Mouse (Mus musculus) kidney, postnatal 14 days (tissue): Measurements from ENCODE around the gene Efnb3.

Experiments used
- DNase-seq: peaks from one replicate; pipeline ENCODE4 v3.0.0; 2022; ENCODE audit warnings: mixed read lengths

Efnb3 gene

DNA sequence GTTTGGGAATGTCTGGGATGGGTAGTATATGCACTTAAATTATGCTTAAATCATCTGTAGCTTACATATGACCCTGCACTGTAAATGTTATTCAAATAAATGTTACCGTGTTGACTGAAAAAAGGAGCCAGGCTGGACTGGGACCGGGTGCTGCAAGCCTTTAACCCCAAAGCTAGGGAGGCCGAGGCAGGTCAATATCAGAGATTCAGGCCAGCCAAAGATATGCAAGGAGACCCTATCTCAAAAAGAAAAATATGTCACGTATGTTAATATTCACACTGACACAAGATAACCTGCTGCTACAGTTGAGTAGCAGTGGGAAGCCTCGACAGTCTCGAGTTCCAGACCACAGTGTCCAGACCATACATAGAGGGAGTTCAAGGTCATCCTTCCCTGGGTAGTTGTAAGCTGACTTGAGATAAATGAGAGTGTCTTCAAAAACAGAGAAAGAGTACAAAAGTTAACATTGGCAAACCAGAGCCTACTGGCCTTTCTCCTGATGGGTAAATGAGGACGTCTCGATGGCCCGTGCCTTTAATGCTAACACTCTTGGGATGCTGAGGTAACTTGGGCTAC is 22.3 kb upstream of the Efnb3 start:
- no peak for DNase-seq

DNA sequence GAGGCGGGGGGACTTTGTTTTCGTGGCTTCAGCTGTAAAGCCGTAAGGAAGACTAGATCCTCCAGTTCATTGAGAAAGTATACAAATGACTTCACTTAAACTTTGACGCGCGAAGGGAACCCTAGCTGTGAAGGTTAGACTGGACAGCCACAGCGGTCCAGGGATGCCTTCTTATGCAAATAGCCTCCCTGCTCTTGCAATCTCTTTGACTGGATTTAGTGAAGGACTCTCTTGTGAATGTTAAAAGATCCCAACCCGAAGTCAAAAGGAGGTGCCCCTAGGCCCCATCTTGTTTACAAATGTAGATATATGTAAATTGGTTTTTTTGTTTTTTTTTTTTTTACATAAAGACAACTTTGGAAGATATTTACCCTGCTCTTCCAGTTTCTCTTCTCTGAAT is 21.8 kb upstream of the Efnb3 start:
- DNase-seq, result no peak

DNA sequence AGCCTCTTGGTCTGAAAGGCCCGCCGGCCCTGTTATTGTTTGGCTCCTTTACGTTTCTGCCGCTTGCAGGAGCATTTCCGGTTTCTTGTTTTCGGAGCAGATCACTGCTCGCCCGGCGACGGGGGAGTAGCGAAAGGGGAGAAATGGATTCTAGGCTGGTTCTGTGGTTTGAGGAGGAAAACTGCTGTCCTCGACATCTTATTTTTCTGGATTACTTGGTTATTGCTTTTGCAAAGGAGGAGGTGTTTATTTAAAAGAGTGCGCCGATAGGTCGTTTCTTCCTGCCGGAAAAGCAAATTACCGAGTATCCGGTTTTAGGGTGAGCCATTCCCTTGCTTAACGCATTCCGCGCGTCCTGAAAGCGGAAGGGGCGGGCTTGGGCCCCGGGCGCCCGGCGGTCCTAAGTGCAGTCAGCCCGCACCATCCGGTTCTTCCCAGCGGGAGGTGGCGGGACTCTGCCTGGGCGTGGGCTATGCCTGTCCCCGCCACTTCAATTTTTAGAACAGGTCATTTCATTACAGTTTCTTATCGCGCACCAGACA is 21.2 kb upstream of the Efnb3 start:
- peak; percentile 95 for DNase-seq

DNA sequence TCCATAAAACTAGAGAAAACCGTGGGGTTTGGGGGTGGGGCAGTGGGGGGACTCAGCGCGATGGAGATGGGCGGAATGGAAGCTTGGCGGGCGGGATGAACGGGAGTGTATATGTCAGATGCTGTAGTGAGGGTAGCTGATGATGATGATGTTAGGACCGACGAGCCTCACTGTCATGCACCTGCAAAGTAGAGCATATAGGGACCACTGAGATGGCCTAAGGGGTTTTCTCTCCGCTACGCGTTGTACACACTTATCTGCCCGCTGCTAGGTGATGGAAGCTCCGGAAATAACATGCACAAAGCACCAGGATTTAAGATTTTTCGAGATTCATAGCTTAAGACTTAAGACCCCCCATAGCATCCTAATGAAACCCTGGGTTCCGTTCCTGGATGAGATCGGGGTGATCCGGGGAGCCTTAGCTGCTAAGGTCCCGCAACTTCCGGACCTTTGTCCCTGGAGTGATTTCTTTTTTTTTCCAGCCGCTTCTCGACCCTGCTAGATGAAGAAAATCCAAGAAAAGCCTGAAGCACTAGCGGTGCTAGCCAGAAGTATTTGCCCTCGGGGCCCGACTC is 20.7 kb upstream of the Efnb3 start:
- no peak for DNase-seq

DNA sequence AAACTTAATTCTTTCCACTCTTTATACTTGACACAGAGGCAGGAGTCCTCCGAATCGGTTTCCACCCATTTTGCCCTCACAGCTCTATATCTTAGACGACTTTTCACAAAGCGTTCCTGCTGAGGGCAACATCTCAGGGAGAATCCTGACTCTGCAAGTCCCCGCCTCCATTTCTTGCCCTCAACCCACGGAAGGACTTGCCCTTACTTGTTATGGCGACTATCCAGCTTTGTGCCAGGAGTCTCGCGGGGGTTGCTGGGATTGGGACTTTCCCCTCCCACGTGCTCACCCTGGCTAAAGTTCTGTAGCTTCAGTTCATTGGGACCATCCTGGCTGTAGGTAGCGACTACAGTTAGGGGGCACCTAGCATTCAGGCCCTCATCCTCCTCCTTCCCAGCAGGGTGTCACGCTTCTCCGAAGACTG is 20.1 kb upstream of the Efnb3 start, which contains the start of the genes Wrap53 and Trp53:
Gene Wrap53, minus strand, starts transcription at position 165 of the 424 bp plus-strand sequence.
Gene Trp53, plus strand, starts transcription at position 269 of the 424 bp plus-strand sequence.
- DNase-seq, result peak; percentile 96

DNA sequence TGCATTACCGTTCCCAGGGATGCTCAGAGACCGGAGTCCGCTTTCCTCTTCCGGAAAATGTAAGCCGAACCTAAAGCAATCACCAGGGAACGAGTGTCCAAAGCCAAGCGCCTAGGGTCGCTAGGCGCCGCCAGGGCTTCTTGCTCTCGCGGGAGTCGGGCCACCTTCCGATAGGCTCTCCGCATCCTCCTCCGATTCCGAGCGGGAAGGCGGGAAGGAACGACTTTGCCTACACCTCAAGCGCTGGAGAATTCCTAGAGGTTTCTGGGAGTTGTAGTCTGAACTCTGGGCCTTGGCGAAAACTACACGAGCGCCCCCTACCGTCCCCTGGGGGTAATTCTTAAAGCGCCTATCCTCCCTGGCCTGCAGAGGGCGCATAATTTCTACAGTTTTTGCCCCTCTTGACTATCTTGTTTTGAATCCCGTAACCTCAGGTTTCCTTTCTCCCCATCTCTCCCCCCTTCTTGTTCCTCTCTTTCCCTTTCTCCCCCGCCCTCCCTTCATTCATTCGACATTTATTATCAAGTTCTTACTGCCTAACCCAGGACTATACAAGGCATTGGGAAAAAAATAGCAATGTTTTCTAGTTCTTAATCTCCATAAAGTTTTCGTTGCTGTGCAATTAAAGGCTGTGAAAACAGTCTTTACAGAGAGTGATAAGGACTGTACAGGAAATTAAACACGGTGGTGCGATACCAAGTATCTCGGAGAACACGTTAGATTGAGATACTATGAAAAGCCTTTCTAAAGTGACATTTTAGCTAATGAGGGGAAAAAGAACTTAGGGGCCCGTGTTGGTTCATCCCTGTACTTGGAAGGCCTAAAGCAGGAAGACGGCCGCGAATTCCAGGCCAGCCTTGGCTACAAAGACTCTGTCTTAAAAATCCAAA is 19.4 kb upstream of the Efnb3 start:
- peak; percentile 98 for DNase-seq

DNA sequence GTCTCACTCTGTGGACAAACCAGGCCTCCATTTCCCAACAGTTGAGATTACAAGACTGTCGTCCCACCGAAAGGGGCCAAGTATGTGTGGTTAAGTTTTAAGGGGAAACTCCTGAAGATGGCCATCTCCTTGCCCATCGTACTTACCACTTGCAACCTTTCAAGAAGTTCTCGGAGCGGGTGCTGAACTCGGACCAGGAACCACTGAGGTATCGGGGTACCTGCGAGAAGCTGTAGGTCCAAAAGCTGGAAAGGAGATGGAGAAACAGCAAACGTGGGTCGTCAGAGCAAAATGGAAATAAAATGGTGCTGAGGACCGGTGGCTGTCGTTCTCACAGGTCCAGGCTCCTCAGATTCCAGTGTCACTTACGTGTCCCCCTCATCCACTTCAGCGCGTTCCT is 18.3 kb upstream of the Efnb3 start:
- DNase-seq, result no peak

DNA sequence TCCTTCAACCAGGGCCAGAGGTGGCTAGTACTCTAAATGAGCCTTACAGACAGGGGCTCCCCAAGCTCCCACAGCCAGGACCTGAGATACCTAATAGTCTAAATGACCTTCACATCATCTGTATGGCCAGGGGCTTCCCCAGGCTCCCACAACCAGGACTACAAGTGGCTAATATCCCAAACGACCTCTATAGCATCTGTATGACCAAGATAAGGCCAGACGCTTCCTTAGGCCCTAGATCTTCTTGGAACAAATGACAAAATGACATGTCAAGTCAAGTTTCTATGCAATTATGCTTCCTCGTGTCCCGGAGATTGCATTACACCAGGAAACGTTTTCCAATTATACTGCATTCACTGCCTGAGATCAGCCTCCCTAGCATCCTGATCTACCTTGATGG is 16.3 kb upstream of the Efnb3 start:
- DNase-seq, result no peak

DNA sequence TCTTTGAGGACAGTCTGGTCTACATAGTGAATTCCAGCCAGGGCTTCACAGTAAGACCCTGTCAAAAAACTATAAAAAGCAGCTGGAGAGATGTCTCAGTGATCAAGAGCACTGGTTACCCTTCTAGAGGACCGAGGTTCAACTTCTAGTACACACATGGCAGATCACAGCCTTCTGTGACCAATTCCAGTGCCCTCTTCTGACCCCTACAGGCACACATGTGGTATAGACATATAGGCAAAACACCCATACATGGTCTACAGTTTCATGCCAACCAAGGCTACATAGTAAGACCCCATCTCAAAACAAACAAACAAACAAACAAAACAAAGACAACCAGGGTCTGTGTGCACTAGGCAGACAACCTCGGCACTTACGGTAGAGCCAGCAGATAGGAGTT is 15.2 kb upstream of the Efnb3 start:
- peak; percentile 28 for DNase-seq

DNA sequence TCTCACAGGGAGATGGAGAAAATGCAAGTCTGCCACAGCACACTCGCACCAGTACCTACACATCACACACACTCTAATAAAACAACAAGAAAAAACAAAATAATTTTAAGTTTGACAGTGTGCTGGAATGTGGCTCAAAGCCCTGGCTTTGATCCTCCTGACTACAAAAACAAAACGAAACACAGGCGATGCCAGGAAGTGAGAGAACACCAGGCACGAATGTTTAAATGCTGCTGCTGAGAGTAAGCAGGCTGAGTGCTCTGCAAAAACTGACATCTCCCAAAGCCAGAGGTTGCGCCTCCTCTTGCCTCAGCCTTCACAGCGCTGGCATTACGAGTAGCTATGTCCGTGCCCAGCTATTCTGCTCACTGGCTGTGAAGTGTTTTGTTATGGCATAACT is 5.1 kb upstream of the Efnb3 start:
- DNase-seq, result no peak

DNA sequence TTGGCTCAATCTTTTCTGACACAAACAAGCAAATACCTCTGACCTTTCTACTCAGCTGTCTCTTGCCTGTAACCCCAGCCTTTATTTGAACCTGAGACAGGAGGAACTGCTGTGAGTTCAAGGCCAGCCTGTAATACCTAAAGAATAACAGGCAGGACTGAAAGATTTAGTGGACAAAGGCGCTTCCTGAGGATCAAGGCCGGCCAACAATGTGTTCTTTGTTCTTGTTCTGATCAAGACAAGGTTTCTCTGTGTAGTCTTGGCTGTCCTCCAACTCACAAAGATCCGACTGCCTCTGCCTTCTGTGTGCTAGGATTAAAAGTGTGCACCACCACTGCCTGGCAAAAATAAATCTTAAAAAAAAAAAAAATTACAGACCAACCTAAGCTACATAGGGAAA is 4.4 kb upstream of the Efnb3 start:
- DNase-seq, result no peak

DNA sequence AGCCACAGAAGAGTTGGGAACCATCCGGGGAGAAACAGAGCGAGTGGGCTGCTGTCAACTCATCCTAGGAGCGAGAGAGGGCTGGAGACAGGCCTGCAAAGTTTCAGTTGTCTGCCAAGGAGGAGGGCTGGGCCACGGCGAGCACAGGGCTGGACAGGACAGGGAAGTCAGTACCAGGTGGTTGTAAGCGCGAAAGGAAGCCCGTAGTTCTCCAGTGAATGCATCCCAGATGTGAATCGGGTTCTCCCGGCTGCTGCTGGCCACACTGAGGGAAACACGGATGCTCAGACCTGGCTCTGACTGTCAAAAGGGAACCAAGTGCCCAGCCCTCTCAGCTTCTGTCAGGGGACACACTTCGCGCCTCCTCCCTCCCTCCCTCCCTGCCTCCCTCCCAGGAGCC is 3.4 kb upstream of the Efnb3 start:
- no peak for DNase-seq

DNA sequence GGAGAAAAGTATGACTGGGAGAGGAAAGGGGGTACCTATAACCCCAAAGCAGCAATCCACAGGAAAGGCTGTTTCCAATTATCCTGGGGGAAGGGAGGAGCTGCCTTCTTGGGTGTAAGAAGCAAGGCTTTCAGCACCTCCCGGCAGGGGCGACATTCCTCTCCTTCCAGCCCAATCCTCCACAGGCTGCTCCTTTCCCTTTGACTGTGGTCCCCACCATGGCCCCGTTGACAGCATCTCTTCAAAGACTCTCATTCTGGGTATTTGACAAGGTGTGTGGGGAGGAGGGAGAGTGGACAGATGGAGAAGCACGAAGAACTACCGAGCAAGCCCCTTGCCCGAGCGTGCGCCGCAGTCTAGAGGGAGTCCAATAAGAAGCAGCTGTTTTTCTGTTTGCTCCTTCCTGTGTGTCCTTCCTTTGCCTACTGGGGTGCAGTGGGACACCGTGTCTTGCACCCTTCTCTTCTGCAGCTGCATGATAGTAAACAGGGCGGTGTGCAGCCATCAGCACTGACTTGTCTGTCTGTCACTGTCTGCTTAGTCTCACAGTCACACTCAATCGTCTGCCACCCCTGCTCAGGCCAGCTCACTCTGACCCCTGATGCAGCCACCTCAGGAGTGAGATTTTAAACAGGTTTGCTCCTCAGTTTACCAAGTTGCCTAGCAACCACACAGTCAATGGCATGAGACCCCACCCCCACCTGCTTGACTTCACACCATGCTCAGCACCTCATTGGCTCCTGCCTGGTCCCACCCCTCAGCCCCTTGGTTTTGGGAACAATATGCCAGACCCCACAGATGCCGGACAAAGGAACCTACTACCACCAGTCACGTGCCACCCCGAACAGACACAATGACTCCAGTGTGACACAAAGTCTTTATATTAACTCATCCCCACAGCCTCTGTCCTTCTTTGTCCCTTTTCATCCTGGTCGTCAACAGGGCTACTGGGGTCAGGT is 1.2 kb upstream of the Efnb3 start:
- no peak for DNase-seq

DNA sequence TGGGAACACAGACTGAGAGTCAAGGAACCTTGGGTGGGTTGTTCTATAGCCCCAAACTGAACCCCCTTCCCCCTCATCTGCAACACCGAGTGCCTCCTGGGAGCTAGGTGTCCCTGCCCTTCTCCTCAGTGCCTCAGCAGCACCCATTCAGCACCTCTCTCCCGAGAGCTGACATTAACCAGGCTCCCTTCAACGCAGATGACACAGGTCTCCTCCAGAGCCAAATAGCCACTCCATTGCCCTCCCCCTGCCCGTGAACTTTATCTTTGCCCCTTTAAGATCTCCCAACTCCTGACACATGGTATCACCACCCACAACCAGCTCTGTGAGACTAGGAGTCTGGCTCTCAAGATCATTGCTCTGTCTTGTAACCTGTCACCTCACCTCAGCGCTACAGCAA is 822 bp downstream of the Efnb3 start:
- no peak for DNase-seq

DNA sequence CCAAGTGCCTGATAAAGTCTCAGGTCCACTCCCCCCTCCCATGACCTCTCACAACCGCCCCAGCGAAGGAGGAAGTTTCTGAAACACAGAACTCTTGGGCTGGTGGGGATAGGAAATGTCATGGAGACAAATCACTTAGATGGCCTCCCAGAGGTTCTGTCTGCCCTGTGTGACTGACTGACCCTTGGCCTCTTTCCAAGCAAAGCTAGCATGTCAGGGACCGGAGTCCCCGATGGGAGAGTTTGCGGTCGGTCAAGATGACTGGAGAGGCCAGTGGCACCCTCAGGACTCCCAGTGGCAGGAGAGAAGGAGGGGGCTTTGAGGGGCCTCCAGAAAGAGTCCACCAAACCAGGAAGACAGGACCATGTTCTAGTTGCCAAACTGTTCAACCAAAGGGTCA is 1.2 kb downstream of the Efnb3 start:
- peak; percentile 36 for DNase-seq

DNA sequence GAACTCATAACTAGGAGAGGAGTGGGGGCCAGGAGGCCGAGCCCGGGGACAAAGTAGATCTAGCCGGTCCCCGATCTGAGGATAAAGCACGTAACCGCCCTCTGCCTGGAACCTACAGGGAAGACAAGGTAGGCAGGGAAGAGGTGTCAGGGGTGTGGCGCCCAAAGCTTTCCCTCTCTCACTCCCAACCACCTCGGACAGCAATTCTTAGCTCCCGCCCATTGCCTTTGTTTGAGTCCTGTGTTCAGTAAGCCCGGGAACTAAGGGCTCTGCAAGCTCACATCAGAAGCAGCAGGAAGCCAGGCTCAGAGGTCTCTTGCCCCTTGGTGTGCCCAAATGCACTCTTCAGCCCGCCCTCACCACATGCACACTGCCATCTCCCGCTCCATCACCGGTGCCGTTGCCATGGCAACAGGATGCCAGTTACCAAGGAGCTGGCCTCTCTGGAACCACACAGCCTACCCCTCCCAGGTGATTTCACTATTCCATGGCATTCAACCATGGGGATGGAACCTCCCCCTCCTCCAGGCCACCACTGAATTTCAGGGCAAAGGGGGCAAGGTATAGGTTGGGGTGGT is 2.5 kb downstream of the Efnb3 start:
- DNase-seq, result no peak

DNA sequence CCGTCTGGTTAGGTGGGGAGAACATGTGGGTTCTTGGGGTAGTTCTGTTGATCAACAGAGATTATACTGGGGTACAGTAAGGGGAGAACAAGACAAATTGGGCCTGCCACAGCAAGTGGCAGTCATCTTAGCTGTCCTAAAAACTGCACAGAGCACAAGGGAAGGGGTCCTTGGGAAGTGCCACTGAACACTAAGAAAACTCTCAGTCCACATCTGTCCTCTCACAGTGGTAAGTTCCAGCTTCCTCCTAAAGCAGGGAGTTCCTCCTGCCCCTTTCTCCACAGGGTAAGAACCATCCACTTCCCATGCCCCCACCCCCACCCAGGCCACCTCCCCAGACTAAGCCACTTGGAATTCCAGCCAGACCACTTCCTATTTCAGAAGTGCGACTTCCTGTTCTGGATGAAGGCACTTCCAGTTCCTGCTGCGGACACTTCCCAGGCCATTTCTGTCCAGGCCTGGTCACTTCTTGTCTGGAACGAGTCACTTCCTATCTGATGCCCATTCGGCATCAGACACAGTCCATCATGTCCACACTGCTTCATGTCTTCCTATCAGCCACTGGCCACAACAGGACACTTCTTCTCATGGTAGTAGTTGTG is 5.4 kb downstream of the Efnb3 start:
- no peak for DNase-seq

DNA sequence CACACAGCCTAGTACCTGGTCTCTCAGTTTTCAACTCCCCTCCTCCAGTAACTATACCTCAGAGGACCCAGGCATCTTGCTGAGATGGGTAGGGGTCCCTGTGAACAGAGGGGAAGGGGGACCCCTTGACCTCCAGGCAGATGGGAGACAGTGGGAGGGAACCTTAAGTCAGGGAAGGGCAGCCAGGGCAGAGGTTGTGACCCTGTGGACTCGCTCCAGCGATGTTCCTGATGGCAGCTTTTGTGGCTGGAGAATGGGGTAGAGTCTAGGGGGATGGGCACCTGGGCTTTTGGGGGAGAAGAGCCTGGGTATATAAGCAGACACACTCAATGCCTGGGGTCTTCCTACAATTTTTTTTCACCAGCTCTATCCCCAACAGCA is 6.7 kb downstream of the Efnb3 start:
- no peak for DNase-seq

DNA sequence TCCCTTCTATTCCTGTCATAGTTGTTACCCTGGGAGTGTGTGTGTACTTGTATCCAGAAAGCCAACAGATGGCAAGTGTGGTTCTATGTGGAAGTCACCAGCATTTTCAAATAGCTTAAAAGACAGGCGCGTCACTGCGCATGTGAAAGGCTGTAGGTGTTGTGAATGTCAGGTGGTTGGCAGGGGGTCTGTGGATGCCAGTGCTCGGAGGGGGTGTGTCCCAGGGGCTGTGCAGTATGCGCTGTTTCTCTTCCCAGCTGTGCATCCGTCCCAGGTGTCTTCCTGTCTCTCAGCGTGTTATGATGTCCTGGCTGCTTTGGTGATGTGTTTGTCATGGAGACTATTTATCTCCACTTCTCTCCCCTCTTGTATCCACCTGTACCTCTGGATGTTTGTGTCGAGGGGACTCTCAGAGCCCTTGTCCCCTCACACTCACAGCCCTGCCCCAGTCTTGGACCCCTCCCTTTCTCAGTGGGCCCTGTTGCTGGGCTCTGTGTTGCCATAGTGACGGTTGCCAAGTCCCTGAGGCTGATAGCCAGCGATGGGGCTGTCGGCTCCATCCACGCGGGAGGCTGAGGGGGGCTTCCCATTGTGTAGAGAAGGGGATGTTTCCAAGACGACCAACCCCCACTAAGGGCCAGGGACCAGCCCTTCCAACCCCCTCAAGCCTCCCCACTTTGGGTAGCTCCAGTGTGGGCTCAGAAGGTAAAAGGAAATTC is 7.2 kb downstream of the Efnb3 start:
- no peak for DNase-seq

DNA sequence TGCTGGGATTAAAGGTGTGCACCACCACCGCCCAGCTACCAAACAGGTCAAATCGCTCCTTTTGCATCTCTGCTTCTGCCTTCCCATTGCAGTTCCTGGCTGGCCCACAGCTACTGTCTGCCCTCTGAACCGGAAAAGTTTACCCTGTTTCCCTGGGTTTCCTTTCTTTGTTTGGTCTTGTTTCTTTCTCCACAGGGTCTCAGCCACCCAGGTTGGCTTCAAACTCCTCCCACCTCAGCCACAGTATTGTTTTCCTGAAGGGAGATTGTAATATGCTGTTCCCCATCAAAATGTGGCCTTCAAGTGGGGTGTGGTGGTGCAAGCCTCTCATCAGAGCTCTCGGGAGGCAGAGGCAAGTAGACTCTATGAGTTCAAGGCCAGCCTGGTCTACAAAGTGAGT is 8.7 kb downstream of the Efnb3 start:
- no peak for DNase-seq

DNA sequence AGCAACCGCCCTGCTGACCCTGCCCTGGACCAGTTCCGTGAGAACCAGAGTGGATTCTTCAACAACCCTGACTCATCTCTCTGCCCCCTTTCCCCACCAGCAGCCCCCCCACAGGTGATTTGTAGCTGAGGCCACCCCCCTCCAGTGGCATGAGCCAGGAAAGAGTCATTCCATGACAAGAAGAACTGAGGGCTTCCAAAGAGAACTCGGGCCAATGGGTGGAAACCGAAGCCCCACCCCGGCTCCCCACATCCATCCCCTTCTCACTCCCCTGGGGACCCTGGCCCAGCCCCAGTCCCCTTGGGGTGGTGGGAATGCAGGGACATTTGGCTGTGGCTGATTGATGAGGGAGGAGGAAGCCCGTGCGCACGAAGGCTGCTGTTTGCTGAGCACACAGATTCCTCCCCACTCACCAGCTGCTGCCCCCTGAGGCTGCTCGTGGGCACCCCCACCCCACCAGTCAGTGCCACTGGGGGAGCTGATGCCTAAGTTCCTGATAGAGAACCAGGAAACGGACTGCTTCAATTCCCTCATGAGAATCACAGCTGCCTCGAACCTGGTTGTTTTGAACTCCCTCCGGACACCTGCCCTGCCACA is 10.8 kb downstream of the Efnb3 start, which contains the start of gene Dnah2:
Gene Dnah2, minus strand, starts transcription at position 51 of the 597 bp plus-strand sequence.
- no peak for DNase-seq
